Mouse (Mus musculus): Measurements from ENCODE around the gene Basp1. TPM values are rescaled to one million over a fixed set of nuclear protein-coding genes. Genes with fewer than 3 reads are reported as not detected.

Basp1 gene
- polyA plus RNA-seq, 1 experiment = 0.26 TPM

DNA sequence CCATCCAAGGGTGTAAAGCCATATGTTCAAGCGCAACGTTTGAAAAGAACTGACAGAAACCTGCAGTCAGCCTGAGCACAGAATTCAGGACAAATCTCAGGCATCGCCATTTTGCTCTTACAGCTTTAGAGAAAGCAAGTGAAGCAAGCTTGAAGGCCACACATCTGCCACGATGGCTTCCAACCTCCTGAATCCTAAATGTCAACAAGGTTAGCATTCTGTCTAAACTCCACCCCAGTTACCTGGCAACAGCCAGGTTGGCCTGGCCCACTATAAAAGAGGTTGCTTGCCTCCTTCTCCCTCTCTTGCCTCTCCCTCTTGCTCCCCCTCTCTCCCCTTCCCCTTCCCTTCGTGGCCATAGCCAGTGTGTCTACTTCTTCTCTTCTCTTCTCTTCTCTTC, 33.5 kb downstream of the Basp1 start:
- no peaks in the 10 kb centered on the region for H3K36me3 ChIP-seq (ENCODE audit: control insufficient read depth)
- no peaks in the 10 kb centered on the region for H3K4me1 ChIP-seq (ENCODE audit: control insufficient read depth)
- H3K27me3 ChIP-seq (ENCODE audit: control insufficient read depth) = no peaks in the 10 kb centered on the region
- no peak for TF ChIP-seq GATA1 (IDR thresholded peaks at IDR 0.05; ENCODE audit: low read length)
- TF ChIP-seq TAL1 (IDR thresholded peaks at IDR 0.05; ENCODE audit: low read length) = no peak
- H3K9me3 ChIP-seq (ENCODE audit: control insufficient read depth, low read length) = no peaks in the 10 kb centered on the region
- H3K4me3 ChIP-seq (replicated peaks) = no peak overlapping the region

DNA sequence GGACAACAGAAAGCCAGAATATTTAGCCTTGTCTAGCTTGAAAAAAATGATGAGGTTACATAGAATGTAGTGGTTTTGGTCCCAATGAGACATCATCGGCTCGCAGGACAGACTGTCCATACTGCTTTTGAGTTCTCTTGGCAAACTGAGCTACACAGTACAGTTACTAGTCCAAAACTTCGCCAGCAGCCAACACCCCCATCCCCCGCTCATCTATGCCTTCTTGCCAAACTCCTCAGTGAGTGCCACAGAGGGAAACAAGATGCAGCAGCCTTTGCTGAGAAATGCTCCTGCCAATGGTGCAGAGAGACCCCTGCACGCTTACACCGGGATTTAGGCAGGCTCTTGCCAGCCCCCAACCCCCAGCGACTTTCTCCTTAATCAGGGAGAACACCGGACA, 34.9 kb downstream of the Basp1 start:
- Histone ChIP-seq H3K4me3 (replicated peaks) (no peak overlapping the region), H3K36me3 (ENCODE audit: control insufficient read depth) (no peaks in the 10 kb centered on the region), H3K9me3 (ENCODE audit: control insufficient read depth, low read length) (no peaks in the 10 kb centered on the region), H3K27me3 (ENCODE audit: control insufficient read depth) (no peaks in the 10 kb centered on the region), H3K4me1 (ENCODE audit: control insufficient read depth) (no peaks in the 10 kb centered on the region)
- no peak for TF ChIP-seq GATA1 (IDR thresholded peaks at IDR 0.05; ENCODE audit: low read length)
- TF ChIP-seq TAL1 (IDR thresholded peaks at IDR 0.05; ENCODE audit: low read length) = no peak

DNA sequence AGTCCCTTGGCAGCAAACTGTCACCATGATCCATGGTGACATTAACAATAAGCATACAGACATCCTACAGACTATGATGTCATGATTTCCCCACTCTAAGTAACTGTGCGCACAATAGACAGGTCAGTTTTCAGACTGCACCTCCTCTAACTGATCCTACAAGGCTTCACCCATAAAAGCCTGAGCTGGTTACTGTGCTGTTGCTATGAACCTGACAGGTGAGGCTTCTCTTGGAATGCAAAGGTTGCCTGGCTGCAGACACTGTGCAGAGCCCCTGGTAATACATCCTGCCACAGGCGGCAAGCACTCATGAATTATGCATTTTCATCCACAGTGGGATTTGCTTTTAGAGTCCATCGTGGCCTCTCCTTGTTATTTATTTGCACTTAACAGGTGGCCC, 36.6 kb downstream of the Basp1 start:
- H3K4me1 ChIP-seq (ENCODE audit: control insufficient read depth) = no peaks in the 10 kb centered on the region
- TF ChIP-seq GATA1 (IDR thresholded peaks at IDR 0.05; ENCODE audit: low read length) = no peak
- TF ChIP-seq TAL1 (IDR thresholded peaks at IDR 0.05; ENCODE audit: low read length) = no peak
- no peak overlapping the region for H3K4me3 ChIP-seq (replicated peaks)
- H3K27me3 ChIP-seq (ENCODE audit: control insufficient read depth) = no peaks in the 10 kb centered on the region
- H3K36me3 ChIP-seq (ENCODE audit: control insufficient read depth) = no peaks in the 10 kb centered on the region
- no peaks in the 10 kb centered on the region for H3K9me3 ChIP-seq (ENCODE audit: control insufficient read depth, low read length)

DNA sequence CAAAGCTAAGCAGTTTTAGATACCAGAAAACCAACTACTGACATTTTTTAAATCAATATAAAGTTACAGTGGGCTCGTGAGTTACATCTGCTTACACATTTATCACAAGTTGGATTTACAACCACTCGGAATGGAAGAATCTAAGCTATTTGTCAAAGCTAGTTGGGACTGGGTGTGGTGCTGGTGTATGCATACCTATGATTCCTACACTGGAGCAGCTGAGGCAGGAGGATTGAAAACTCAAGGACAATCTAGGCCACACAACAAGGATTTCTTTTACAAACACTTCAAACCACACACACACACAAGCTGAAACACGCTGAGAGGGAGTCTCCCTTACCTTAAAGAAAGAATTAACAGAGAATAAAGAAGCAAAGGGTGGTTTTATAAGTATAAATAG, 40.1 kb downstream of the Basp1 start:
- Histone ChIP-seq H3K9me3 (ENCODE audit: control insufficient read depth, low read length) (no peaks in the 10 kb centered on the region), H3K4me3 (replicated peaks) (no peak overlapping the region), H3K36me3 (ENCODE audit: control insufficient read depth) (no peaks in the 10 kb centered on the region), H3K27me3 (ENCODE audit: control insufficient read depth) (no peaks in the 10 kb centered on the region), H3K4me1 (ENCODE audit: control insufficient read depth) (no peaks in the 10 kb centered on the region)
- no peak for TF ChIP-seq GATA1 (IDR thresholded peaks at IDR 0.05; ENCODE audit: low read length)

DNA sequence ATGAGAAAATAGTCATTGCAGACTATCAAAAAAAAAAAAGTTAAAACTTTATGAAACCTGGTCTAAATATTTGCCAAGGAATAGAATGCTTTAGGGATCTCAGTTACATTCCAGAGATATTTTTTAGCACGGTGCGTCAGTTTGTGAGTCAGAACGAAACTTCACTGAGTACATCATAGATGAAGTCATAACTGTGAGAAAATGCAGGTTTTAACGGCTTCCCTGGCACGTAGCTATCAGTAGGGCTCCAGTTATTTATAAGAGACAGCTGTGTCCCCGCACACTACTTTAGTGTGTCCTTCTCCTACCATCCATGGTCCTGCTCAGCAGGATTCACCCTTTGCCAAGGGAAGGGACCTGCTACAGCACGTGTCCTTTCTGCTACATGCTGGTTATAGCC, 44.0 kb downstream of the Basp1 start:
- H3K4me1 ChIP-seq (ENCODE audit: control insufficient read depth) = no peaks in the 10 kb centered on the region
- H3K36me3 ChIP-seq (ENCODE audit: control insufficient read depth) = no peaks in the 10 kb centered on the region
- H3K9me3 ChIP-seq (ENCODE audit: control insufficient read depth, low read length) = peaks cover 5% of the 10 kb centered on the region
- peaks cover 10% of the 10 kb centered on the region for H3K27me3 ChIP-seq (ENCODE audit: control insufficient read depth)
- no peak for TF ChIP-seq GATA1 (IDR thresholded peaks at IDR 0.05; ENCODE audit: low read length)
- no peak for TF ChIP-seq TAL1 (IDR thresholded peaks at IDR 0.05; ENCODE audit: low read length)
- H3K4me3 ChIP-seq (replicated peaks) = no peak overlapping the region

DNA sequence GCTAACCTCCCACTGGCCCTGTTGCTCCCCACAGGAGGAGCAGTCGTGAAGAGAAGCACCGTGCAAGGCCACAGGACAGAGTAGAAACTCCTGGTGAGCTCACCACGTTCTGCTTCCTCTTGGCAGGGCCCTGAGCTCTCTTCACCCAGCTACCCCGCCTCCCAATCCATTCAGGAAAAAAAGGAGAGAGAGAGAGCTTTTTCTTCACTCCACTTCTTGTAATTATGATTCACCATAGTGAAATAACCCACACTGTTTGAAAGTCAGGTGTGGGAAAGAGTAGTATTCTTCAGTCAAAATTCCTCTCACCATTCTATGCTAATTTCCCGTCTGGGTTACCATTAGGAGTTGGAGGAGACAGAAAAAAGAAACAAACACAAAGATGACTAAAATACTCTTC, 48.1 kb downstream of the Basp1 start:
- Histone ChIP-seq H3K4me1 (ENCODE audit: control insufficient read depth) (no peaks in the 10 kb centered on the region), H3K4me3 (replicated peaks) (no peak overlapping the region), H3K9me3 (ENCODE audit: control insufficient read depth, low read length) (peaks cover 6% of the 10 kb centered on the region), H3K27me3 (ENCODE audit: control insufficient read depth) (peaks cover 20% of the 10 kb centered on the region), H3K36me3 (ENCODE audit: control insufficient read depth) (no peaks in the 10 kb centered on the region)
- TF ChIP-seq GATA1 (IDR thresholded peaks at IDR 0.05; ENCODE audit: low read length) = no peak
- TF ChIP-seq TAL1 (IDR thresholded peaks at IDR 0.05; ENCODE audit: low read length) = no peak

DNA sequence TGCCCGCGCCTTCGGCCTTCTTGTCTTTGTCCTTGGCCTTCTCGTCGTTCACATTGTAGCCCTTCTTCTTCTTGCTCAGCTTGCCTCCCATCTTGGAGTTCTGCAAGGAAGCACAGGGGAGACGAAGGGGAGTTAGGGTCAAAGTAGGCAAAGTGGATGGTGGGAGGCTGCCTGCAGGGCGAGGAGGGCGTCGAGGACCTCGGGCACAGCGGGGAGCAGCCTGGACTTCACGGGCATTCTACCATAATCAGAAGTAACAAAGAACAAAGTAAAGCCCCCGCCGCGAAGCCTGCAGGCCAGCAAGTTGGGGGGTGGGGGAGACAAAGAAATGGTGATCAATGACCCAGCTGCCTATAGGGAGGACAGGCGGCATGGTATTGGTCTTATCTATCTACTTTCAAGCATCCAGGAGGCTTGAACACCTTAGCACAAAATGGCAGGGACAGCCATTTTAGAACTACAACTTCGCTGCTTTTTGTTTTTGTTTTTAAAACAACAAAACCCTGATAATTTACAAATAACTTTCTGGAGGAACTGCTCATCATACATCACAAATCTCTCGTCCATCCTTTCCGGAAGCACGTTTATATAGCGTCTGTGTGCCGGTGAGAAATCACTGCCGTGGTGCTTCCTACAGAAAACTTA, 48.6 kb downstream of the Basp1 start:
- Histone ChIP-seq H3K27me3 (ENCODE audit: control insufficient read depth) (peaks cover 20% of the 10 kb centered on the region), H3K9me3 (ENCODE audit: control insufficient read depth, low read length) (peaks cover 6% of the 10 kb centered on the region), H3K4me3 (replicated peaks) (no peak overlapping the region), H3K36me3 (ENCODE audit: control insufficient read depth) (no peaks in the 10 kb centered on the region), H3K4me1 (ENCODE audit: control insufficient read depth) (no peaks in the 10 kb centered on the region)
- TF ChIP-seq TAL1 (IDR thresholded peaks at IDR 0.05; ENCODE audit: low read length) = no peak
- no peak for TF ChIP-seq GATA1 (IDR thresholded peaks at IDR 0.05; ENCODE audit: low read length)

DNA sequence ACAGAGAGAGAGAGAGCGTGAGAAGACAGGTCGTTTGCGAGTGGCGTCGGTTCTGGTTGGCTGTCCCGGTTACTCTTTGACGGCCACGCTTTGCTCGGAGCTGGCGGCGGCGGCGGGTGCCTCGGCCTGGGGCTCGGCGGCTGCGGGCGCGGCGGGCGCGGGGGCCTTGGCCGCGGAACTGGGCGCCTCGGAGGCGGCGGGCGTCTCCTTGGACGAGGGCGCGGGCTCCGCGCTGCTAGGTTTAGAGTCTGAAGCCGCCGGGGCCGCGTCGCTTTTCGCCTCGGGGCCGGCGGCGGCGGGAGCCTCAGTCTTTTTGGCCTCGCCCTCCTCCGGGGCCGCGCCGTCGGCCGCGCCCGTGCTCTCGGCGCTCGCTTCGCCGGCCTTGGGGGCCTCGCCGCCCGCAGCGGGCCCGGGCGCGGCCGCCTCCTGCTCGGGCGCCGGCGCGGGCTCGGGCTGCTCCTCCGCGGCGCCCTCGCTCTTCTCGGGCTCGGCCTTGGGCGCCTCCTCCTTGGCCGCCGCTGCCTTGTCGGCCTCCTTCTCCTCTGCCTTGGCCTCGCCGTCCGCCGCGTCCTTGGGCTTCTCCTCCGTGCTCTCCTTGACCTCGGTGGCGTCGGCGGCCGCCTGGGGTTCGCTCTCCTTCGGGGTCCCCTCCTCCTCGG, 49.3 kb downstream of the Basp1 start:
- H3K4me1 ChIP-seq (ENCODE audit: control insufficient read depth) = no peaks in the 10 kb centered on the region
- TF ChIP-seq GATA1 (IDR thresholded peaks at IDR 0.05; ENCODE audit: low read length) = no peak
- no peak for TF ChIP-seq TAL1 (IDR thresholded peaks at IDR 0.05; ENCODE audit: low read length)
- H3K9me3 ChIP-seq (ENCODE audit: control insufficient read depth, low read length) = peaks cover 6% of the 10 kb centered on the region
- H3K27me3 ChIP-seq (ENCODE audit: control insufficient read depth) = peaks cover 20% of the 10 kb centered on the region
- H3K36me3 ChIP-seq (ENCODE audit: control insufficient read depth) = no peaks in the 10 kb centered on the region
- H3K4me3 ChIP-seq (replicated peaks) = no peak overlapping the region

DNA sequence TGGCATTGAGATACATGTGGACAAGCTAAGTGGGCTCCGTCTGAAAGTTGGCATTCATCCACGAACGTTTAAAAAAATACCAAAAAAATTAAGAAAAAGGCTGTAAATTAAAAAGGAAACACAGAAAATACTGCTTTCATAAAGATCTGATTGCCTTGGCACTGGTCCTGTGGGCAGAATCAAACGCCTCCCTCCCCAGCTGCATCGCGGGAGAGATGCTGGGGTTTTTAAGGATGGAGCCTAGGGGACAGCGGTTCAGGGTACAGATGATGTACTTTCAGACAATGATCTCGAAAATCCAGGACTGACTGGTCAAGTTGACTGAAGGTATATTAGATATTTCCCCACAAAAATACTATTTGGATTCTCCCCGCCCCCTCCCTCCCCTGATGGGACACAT, 49.9 kb downstream of the Basp1 start:
- Histone ChIP-seq H3K36me3 (ENCODE audit: control insufficient read depth) (no peaks in the 10 kb centered on the region), H3K27me3 (ENCODE audit: control insufficient read depth) (peaks cover 20% of the 10 kb centered on the region), H3K9me3 (ENCODE audit: control insufficient read depth, low read length) (peaks cover 6% of the 10 kb centered on the region), H3K4me3 (replicated peaks) (no peak overlapping the region), H3K4me1 (ENCODE audit: control insufficient read depth) (no peaks in the 10 kb centered on the region)
- TF ChIP-seq TAL1 (IDR thresholded peaks at IDR 0.05; ENCODE audit: low read length) (no peak), GATA1 (IDR thresholded peaks at IDR 0.05; ENCODE audit: low read length) (no peak)
